In the genomic region with DNA sequence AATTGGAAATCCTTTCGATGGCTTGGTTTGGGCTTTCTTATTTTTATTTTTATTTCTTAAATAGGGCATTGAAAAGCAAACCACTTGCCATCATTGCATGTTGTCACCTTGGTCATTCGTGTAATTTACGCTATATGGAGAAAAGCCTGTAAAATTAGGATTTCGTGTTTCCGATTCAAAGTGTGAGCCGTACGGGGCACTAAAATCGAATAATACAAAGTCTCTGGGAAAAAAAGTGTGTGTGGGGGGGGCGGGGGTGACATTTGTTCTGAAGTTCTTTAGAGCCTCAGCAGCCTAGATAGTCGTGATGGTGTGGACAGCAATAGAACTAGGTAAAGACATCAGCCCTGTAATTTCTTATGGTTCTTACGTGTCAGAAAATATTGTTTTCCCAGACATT, we compare ENCODE assay signal across 9 mouse cellular contexts. TPM values are rescaled to one million over a fixed set of nuclear protein-coding genes. Genes with fewer than 3 reads are reported as not detected.
DNase-seq lines count a peak whose midpoint lies in the region; ATAC-seq and TF ChIP-seq lines count a peak whose summit lies in the region.
"Had no signal": no experiment of that assay in that cellular context is flagged by ENCODE, and none has a peak within 500 bp of the region (broad histone marks: within the 10 kb centered on the region; RNA-seq: fewer than 3 reads in every experiment).

No protein-coding gene starts in this region.

- intact Hi-C loops in left cerebral cortex, postnatal 10 days (cut with DNase I): loop anchor here (10.0 kb wide), 1 partner anchor 72 kb away; no protein-coding TSS in a partner anchor

- H3K4me1 ChIP-seq in heart, embryonic 11.5 days (ENCODE audit: control insufficient read depth, insufficient read depth, low read length): peaks cover 3% of the 10 kb centered on the region; the same call in 1 of the 2 replicates
- H3K4me1 ChIP-seq in ES-Bruce4 (ENCODE audit: control insufficient read depth, insufficient read depth, low read length): no peaks in the 10 kb centered on the region
- H3K4me1 ChIP-seq in hindbrain, embryonic 10.5 days (replicated peaks): peaks cover 18% of the 10 kb centered on the region; the same call in 1 of the 2 replicates
- peaks cover 10% of the 10 kb centered on the region for H3K4me1 ChIP-seq in midbrain, embryonic 10.5 days

- no peak for TF ChIP-seq EP300 in ES-Bruce4 (IDR thresholded peaks at IDR 0.05; ENCODE audit: insufficient read depth, low read depth, low read length)

- no peak for DNase-seq in heart, adult 8-10 months (ENCODE audit: low spot score)
- DNase-seq in hindbrain, embryonic 10.5 days (ENCODE audit: low spot score): peak; percentile 6
- peak; percentile 13 for DNase-seq in midbrain, embryonic 10.5 days (ENCODE audit: low spot score)
- DNase-seq in cerebellum, postnatal 4 days (ENCODE audit: low spot score in 2 of 2): no peak
- DNase-seq in left cerebral cortex, postnatal 10 days (ENCODE audit: extremely low spot score in 1 of 2, low spot score in 2 of 2): no peak

- peak overlapping the region; percentile 79 for H3K4me3 ChIP-seq in heart, embryonic 11.5 days (ENCODE audit: low read depth, low read length)
- no peak overlapping the region for H3K4me3 ChIP-seq in ES-Bruce4 (ENCODE audit: low read depth, low read length)
- peak overlapping the region; percentile 77 for H3K4me3 ChIP-seq in hindbrain, embryonic 10.5 days
- peak overlapping the region; percentile 91 for H3K4me3 ChIP-seq in midbrain, embryonic 10.5 days

- no peak for ATAC-seq in heart, embryonic 11.5 days (replicated peaks; ENCODE audit: insufficient number of reproducible peaks, low FRiP score, low TSS enrichment)
- ATAC-seq in megakaryocyte progenitor cell, adult 5-6 weeks (replicated peaks; ENCODE audit: poor library complexity): no peak

- WGBS in heart, embryonic 11.5 days (ENCODE audit: insufficient replicate concordance): 51% methylated on average over 11 of the region's 11 CpGs
- 52% methylated on average over 11 of the region's 11 CpGs for WGBS in hindbrain, embryonic 10.5 days
- WGBS in midbrain, embryonic 10.5 days: 56% methylated on average over 11 of the region's 11 CpGs

- no peak for TF ChIP-seq POLR2A in ES-Bruce4 (IDR thresholded peaks at IDR 0.05; ENCODE audit: insufficient read depth, low read length)

- H3K27ac ChIP-seq in heart, embryonic 11.5 days (ENCODE audit: low read depth, low read length): peak overlapping the region; percentile 90
- peak overlapping the region; percentile 35; the same call in 1 of the 2 replicates for H3K27ac ChIP-seq in ES-Bruce4 (ENCODE audit: insufficient read depth, low read length)
- H3K27ac ChIP-seq in hindbrain, embryonic 10.5 days: peak overlapping the region; percentile 99
- peak overlapping the region; percentile 99 for H3K27ac ChIP-seq in midbrain, embryonic 10.5 days (replicated peaks)

- H3K27me3 ChIP-seq in heart, embryonic 11.5 days (ENCODE audit: control insufficient read depth, insufficient read depth, low read length): no peaks in the 10 kb centered on the region
- no peaks in the 10 kb centered on the region for H3K27me3 ChIP-seq in ES-Bruce4 (ENCODE audit: control insufficient read depth, insufficient read depth, low read length, poor library complexity, severe bottlenecking)
- H3K27me3 ChIP-seq in hindbrain, embryonic 10.5 days (ENCODE audit: insufficient read depth, poor library complexity, severe bottlenecking): no peaks in the 10 kb centered on the region
- H3K27me3 ChIP-seq in midbrain, embryonic 10.5 days (ENCODE audit: low read depth, poor library complexity, severe bottlenecking): no peaks in the 10 kb centered on the region; the same call in 1 of the 2 replicates

- H3K4me2 ChIP-seq in heart, embryonic 11.5 days: peak overlapping the region; percentile 79

- H3K36me3 ChIP-seq in heart, embryonic 11.5 days (ENCODE audit: control insufficient read depth, insufficient read depth, low read length): no peaks in the 10 kb centered on the region
- H3K36me3 ChIP-seq in ES-Bruce4 (ENCODE audit: control insufficient read depth, insufficient read depth, low read length, poor library complexity, severe bottlenecking): no peaks in the 10 kb centered on the region
- peaks cover 5% of the 10 kb centered on the region for H3K36me3 ChIP-seq in hindbrain, embryonic 10.5 days
- H3K36me3 ChIP-seq in midbrain, embryonic 10.5 days: peaks cover 18% of the 10 kb centered on the region
- H3K36me3 ChIP-seq: G1E had no signal

- no peaks in the 10 kb centered on the region for H3K9me3 ChIP-seq in heart, embryonic 11.5 days (replicated peaks; ENCODE audit: control insufficient read depth, low read length)
- peaks cover 6% of the 10 kb centered on the region; the same call in 1 of the 2 replicates for H3K9me3 ChIP-seq in ES-Bruce4 (replicated peaks; ENCODE audit: control insufficient read depth, insufficient read depth, low read length, poor library complexity, severe bottlenecking)
- H3K9me3 ChIP-seq in hindbrain, embryonic 10.5 days: peaks cover 4% of the 10 kb centered on the region
- H3K9me3 ChIP-seq in midbrain, embryonic 10.5 days (replicated peaks): peaks cover 5% of the 10 kb centered on the region; the same call in 1 of the 2 replicates

- H3K9ac ChIP-seq in heart, embryonic 11.5 days (ENCODE audit: low read depth, low read length): peak overlapping the region; percentile 88
- H3K9ac ChIP-seq in ES-Bruce4 (ENCODE audit: low read depth, poor library complexity, severe bottlenecking): peak overlapping the region; percentile 93

- no peak for TF ChIP-seq CTCF in ES-Bruce4 (IDR thresholded peaks at IDR 0.05; ENCODE audit: low read depth, low read length)

RNA-seq across cellular contexts. Expression of a gene that starts 1.2 kb away (rescaled TPM):
- 8.4 and 10.3 TPM in 2 replicates for polyA plus RNA-seq in heart, embryonic 11.5 days (2014; fragmentation: Nextera tagmentation; extraction: Ambion mirVana)
- 1 to 10 TPM; 1.5 to 2.4 (median 2.0) TPM for total RNA-seq in heart, adult 8-10 months (2022)
- 4.1 and 5.6 TPM in 2 replicates for polyA plus RNA-seq in ES-Bruce4 (2011; ENCODE audit: insufficient read depth, insufficient read length, low read depth, missing spikeins)
- polyA plus RNA-seq in hindbrain, embryonic 10.5 days (2016; fragmentation: Nextera tagmentation; extraction: Ambion mirVana): 14.3 and 15.4 TPM in 2 replicates
- 15.1 and 17.1 TPM in 2 replicates for polyA plus RNA-seq in midbrain, embryonic 10.5 days (2016; fragmentation: Nextera tagmentation; extraction: Ambion mirVana)
- 3.2 and 6.4 TPM in 2 replicates for total RNA-seq in megakaryocyte progenitor cell, adult 5-6 weeks (2015)
- 4.0 and 5.7 TPM in 2 replicates for total RNA-seq in megakaryocyte progenitor cell, adult 5-6 weeks (2017)
- total RNA-seq in left cerebral cortex, postnatal 10 days (2021): 1 to 10 TPM; 7.1 to 8.6 TPM
- total RNA-seq: G1E had no signal
- polyA plus RNA-seq: G1E had no signal

Comparison
In these comparisons a context has a peak if more than half of its experiments do, and no peak if none do; other contexts are left out.
1. H3K27ac ChIP-seq: peak in every context shown above with its lines; median percentile 99 in hindbrain, embryonic 10.5 days; 99 in midbrain, embryonic 10.5 days; 90 in heart, embryonic 11.5 days; 35 in ES-Bruce4.
2. DNase-seq: peak in hindbrain, embryonic 10.5 days (single experiment) and midbrain, embryonic 10.5 days (single experiment); none in heart, adult 8-10 months (single experiment), cerebellum, postnatal 4 days (0 of 2) and left cerebral cortex, postnatal 10 days (0 of 2).